Mouse (Mus musculus) urinary bladder, adult 18-20 months (tissue): Measurements from ENCODE around the gene Stk10.

Source experiments
- DNase-seq, 2 experiments: peaks; one replicate each; pipeline ENCODE4 v3.0.0; 2022; ENCODE audit warnings: low spot score in 2 of 2, mixed read lengths in 2 of 2

Stk10 gene

DNA sequence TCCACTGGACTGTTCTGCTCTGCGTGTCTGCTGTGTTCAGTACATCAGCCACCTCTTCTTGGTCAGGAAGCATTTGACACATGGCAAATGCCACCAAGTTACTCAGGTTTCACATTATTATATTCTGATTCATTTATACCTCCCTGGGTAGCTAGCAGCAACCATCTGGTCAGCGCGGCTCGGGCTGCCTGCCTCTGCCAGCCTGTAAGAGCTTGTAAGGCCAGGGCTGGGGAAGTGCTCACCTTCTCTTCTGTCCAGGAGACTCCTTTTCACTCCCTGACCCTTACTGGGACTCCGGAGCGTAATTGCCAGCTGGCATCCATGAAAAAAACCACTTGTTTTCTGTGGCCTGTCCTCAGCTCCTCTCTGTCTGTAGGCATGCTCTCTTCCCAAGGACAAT is 16.1 kb downstream of the Stk10 start:
- no peak for DNase-seq

GRCm38 (mm10) chr11:32550102-32550501 is 17.0 kb downstream of the Stk10 start:
- no peak for DNase-seq

GRCm38 (mm10) chr11:32551056-32551455 is 18.0 kb downstream of the Stk10 start:
- DNase-seq = no peak

DNA sequence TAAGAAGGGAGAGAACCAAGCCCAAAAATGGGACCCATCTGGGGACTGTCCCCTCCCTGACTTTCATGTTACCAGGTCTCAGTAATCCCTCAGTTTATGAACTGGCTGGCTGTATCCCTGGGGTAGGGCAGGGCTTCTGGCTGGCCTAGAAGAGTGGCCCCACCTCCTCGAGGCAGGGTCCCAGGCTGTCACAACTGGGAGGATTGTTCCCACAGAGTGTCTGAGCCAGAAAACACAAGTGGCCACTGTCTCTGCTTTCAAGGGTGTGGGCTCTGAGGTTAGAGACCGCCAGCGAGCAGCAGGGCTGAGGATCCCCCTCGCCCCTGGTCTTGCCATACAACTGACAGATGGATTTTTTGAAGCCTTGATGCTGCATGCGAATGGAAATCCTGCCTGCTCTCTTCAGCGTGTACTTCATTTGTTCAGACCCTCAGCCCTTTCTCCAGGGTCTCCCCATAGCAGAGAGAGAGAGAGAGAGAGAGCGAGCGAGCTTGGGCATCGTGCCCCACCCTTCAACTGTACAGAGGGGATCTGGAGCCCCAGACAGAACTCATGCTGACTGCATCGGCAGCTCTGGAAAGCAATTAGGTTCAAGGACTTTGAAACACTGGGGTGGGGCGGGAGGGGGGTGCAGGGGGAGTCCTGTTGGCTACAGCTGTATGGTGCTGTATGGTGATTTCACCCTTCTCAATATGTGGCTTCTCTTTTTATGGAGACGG is 18.6 kb downstream of the Stk10 start:
- no peak for DNase-seq

DNA sequence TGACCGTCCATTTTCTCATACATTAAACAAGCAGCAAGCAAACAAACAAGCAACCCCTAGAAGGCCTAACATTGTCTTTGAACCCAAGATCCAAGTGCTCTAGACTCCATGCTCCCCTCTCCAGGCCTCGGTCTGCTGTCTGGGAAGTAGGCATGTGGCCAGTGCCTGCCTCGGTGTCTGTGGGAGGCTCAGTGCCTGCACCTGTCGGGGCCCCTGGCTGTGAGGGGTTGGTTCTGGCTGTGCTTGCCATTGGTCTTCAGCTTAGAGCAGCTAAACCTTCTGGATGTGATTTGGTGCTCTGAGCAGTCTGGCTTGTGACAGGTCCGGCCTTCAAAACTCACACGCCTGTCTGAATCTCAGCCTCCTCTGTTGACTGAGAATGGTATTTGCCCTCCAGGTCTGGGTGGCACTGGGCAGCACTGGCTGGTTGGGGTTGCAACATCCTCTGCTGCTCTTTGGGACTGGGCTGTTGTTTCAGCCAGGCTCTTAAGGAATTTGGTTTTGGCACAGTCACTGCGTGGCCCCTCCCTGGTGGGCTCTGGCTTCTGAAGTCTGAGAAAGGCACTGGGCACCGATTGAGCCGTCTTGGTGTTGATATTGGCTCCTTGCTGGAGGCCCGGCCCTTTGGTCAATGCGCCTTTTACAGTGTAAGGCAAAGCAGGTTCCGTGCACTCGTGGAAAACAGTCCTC is 19.4 kb downstream of the Stk10 start:
- no peak for DNase-seq

GRCm38 (mm10) chr11:32553311-32554140 is 20.4 kb downstream of the Stk10 start:
- DNase-seq = no peak

DNA sequence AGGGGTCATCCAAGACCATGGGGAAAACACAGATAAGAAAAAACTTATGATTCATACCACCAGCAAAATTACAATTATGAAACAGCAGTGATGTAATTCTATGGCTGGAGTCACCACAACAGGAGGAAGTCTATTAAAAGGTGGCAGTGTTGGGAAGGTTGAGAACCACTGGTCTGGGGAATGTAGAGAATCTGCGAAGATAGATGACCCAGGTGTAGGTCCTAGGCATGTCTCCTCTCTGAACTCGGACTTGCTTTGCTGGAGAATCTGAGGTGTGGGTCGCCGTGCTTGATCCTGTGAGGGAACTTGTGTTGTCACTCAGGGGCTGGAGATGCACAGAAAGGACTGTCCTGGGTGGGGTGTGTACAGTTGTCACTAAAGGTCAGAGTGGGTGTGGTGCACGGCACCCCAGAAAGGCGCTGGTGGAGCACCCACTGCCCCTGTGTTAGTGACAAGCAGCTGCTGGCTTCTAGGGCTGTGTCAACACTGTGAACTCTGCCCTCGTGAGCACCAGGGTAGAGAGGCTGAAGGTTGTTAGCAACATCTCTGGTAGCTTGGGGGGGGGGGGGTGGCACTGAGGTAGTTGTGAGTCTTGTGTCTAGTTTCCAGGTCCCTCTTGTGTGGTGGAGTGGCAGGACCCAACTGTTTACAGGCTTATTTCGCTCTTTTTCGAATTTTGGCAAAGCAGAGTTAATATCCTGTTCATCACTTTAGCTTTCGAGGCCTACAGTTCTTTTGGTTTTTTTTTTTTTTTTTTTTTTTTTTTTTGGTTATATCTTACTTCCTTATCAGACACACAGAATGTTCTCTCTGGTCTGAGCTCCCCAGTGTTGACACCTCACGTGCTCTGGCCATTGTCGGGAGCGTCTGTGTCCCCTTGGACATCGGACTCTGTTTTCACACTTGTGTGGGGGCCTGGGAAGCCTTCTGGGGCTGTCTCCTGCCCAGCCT is 21.3 kb downstream of the Stk10 start:
- DNase-seq = no peak

DNA sequence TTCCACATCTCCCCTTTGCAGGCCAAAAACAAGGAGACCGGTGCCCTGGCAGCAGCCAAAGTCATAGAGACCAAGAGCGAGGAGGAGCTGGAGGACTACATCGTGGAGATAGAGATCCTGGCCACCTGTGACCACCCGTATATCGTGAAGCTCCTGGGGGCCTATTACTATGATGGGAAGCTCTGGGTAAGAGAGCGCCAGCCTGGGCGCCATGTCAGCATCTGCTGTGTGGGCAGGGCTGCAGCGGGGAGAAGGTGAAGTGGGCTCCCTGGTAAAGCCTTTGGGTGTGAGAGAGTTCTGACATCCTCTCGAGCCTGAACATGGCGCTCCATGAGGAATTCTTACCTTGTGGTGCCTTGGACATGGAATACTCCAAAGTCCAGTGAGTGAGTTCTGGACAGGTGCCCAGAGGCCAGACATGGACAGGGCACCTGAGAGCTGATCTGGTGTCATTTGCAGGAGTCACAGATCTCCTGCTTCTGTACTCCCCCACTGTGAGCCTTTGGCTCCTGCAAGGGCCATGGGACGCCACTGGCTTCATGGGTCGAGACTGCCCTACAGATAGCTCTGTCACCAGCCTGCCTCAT is 22.1 kb downstream of the Stk10 start:
- DNase-seq = no peak

DNA sequence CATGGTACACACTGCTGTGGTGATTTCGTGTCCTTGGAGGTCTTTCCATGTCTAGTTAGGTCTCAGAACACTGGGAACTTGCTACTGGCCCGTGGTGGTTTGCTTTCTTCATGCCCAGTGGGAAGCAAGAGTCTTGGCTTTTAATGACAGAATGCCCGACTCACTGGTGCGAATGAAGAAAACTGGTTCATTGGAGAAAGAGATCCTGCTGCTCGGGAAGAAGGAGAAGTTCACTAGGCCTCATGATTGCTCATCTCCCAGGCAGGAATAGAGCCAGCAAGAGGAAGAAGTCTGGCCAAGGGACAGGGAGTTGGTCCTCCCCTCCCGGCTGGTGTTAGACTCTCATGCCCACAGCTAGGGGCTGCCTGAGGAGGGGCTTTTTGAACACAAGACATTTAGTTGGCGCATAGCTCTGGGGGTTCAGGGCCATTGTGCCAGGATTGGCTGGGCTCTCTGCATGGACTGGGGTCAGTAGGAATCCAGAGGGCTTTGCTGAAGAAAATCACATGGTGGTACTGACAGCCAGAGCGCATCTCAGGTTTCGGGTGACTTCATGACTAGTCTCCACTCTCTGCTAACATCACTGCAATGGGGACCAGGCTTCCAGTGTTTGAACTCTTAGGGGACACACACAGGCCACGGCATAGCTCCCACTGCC is 23.4 kb downstream of the Stk10 start:
- no peak for DNase-seq

- DNase-seq = no peak
Observed at GRCm38 (mm10) chr11:32558026-32558425, 24.9 kb downstream of the Stk10 start.

GRCm38 (mm10) chr11:32558677-32559076 is 25.6 kb downstream of the Stk10 start:
- DNase-seq = no peak

DNA sequence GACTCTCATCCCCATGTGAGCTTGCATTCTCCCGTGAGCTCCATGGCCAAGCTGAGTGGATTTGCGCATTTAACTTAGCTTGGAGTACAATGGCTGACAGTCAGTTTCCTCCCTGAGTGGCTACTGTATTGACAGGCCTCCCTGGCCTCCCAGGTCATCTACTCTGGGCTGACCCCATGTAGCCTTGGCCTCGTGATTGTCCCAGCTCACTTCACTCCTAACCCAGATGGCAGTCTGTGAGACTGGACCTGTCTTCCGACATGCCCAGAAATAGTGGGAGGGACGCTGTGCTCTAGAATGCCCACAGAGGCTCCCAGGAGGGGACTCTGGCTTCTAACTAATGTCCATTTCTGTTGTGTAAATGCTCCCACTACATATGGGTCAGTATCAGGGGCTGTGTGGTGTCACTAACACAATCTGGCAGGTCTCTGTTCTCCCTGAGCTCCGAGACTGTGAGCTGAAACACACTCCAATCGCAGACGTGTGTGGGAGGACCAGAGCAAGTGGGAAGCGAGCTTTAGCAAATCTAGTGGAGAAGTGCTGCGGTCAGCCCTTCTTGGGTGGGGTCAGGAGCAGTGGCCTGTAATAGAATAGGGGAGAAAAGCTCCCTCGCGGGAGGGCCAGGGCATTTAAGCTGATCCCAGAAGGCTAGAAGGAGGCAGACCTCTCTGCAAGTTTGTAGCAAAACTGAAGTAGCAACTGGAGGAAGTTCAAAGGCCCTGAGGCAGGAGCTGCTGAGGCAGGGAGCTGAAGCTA is 27.1 kb downstream of the Stk10 start:
- no peak for DNase-seq

DNA sequence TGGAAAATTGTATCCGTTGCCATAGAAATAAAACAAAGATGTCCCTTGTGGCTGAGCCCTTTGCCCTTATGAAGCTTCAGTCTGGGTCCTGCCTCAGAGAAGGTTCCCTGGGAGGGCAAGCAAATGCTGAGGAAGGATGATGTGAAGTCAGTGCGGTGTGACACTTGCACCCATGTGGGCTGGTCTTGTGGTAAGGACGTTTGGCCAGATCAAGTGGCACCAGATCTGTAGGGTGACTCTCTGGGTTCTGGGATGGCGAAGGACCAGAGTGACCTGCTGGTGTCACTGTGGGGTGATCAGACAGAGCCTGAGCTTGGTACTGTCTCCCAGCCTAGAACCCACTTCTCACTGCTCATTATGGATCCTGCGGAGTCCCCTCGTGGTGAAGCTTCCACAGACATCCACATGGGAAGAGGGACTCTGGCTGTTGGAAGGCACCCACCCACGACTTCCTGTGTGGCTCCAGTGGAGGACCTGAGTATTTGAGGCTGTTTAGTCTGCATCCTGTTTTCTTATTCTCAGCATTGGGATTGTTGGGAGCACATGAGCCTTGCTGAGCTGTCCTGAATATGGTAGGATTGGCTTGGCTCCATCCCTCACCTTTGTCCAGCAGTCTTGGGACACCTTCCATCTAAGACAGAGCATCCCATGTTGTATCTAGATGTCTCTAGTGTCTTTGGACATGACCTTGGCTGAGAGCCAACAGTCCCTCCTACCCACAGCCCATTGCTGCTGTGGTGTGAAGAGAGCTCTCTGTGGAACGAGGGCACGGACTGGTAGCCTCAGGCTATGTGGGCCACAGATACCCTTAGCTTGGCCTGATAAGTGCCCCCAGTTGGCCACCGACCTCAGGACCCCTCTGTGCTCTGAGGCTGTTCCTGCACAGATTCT is 28.6 kb downstream of the Stk10 start:
- DNase-seq = no peak

- DNase-seq = no peak
Observed at GRCm38 (mm10) chr11:32562706-32563105, 29.6 kb downstream of the Stk10 start.

GRCm38 (mm10) chr11:32563660-32564059 is 30.6 kb downstream of the Stk10 start:
- no peak for DNase-seq

GRCm38 (mm10) chr11:32564629-32565028 is 31.5 kb downstream of the Stk10 start:
- no peak for DNase-seq

DNA sequence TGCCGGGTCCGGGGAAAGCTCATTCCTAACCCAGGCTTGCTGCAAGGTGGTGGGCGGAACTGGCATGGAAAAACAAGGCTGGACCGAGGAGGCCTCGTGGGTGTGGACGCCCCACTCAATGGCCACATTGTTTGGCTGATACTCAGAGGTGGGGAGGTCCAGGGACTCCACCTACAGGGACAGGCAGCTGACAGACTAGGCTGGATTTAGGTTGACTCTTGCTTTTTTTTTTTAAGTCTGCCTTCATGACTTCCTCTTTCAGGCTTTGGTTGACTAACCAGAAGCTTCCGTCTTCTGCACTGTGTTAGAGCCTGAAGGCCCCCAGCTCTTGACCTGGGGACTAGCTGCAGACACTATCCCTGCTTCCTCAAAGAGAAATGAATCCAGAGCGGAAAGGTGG is 32.0 kb downstream of the Stk10 start:
- no peak for DNase-seq

- no peak for DNase-seq
Observed at GRCm38 (mm10) chr11:32566184-32566583, 33.1 kb downstream of the Stk10 start.
